Mouse (Mus musculus) ES-Bruce4 (cell line): ENCODE measurements around the gene Marveld1. TPM values are rescaled to one million over a fixed set of nuclear protein-coding genes. Genes with fewer than 3 reads are reported as not detected.

ENCODE experiments used
- H3K27ac ChIP-seq: 2 replicates; pipeline ENCODE4 v1.5.1; 2012; ENCODE audit warnings: low read length, inconsistent platforms; ENCODE audit not compliant: insufficient read depth
- H3K27me3 ChIP-seq: 2 replicates; pipeline ENCODE4 v1.6.1; 2012; ENCODE audit warnings: mild to moderate bottlenecking, low read length, inconsistent platforms; ENCODE audit not compliant: control insufficient read depth, poor library complexity, insufficient read depth, severe bottlenecking
- H3K36me3 ChIP-seq: 2 replicates; pipeline ENCODE4 v1.6.1; 2012; ENCODE audit warnings: inconsistent platforms, mild to moderate bottlenecking, low read length, moderate library complexity; ENCODE audit not compliant: control insufficient read depth, poor library complexity, insufficient read depth, severe bottlenecking
- H3K4me1 ChIP-seq: one replicate; pipeline ENCODE4 v1.8.1; 2011; ENCODE audit warnings: low read length; ENCODE audit not compliant: control insufficient read depth, insufficient read depth
- H3K4me3 ChIP-seq: 2 replicates; pipeline ENCODE4 v1.5.1; 2011; ENCODE audit warnings: low read depth, mild to moderate bottlenecking, low read length
- H3K9ac ChIP-seq: 2 replicates; pipeline ENCODE4 v1.6.1; 2012; ENCODE audit warnings: low read depth, mild to moderate bottlenecking, inconsistent platforms; ENCODE audit not compliant: poor library complexity, severe bottlenecking
- H3K9me3 ChIP-seq: replicated peaks from 2 replicates; pipeline ENCODE4 v1.6.1; 2012; ENCODE audit warnings: mild to moderate bottlenecking, low read length, inconsistent platforms; ENCODE audit not compliant: control insufficient read depth, poor library complexity, insufficient read depth, severe bottlenecking
- CTCF ChIP-seq: IDR thresholded peaks from one replicate; pipeline ENCODE4 v1.8.1; 2011; ENCODE audit warnings: low read depth, low read length
- EP300 ChIP-seq: IDR thresholded peaks from 2 replicates; pipeline ENCODE4 v1.6.1; 2011; ENCODE audit warnings: low read depth, low read length; ENCODE audit not compliant: insufficient read depth
- POLR2A ChIP-seq: IDR thresholded peaks from one replicate; pipeline ENCODE4 v1.8.1; 2011; ENCODE audit warnings: low read length; ENCODE audit not compliant: insufficient read depth
- polyA plus RNA-seq: library from polyadenylated mRNA; stranded (reverse); fragments of >200 nt; gene quantifications from 2 replicates; pipeline ENCODE4 v1.2.4, GENCODE M21; 2011; ENCODE audit warnings: low read depth; ENCODE audit not compliant: missing spikeins, insufficient read depth, insufficient read length

Gene Marveld1
- polyA plus RNA-seq, 1 experiment: 15.0 TPM

DNA sequence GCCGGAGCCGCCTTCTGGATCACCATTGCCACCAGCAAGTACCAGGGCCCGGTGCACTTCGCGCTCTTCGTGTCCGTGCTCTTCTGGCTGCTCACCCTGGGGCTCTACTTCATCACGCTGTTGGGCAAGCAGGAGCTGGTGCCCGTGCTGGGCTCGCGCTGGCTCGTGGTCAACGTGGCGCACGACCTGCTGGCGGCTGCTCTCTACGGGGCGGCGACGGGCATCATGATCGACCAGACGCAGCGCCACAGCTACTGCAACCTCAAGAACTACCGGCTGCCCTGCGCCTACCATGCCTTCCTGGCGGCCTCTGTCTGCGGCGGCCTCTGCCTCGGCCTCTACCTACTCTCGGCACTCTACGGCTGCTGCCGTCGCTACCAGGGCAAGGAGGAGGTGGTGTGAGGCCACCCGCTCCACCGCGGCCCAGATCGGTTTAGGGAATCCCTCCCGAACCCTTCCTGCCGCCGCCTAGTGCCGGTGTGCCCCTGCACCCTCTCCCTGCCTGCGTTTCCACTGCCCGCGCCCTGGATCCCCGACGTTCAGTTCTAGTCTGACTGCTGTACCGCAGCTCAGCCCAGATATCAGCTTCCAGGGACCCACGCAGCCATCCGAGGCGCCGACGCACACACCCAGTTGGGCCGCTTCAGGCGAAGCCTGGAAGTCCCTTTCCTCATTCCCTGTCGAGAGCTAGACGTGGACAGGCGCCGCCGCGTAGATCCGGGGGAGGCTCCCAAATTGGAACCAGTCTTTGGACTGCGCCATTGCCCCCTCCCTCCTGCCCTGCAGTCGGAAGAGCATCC is 769 bp downstream of the Marveld1 start:
- TF ChIP-seq CTCF: no peak
- no peak for TF ChIP-seq EP300
- TF ChIP-seq POLR2A: no peak
- H3K27me3 ChIP-seq: no peaks in the 10 kb centered on the region

DNA sequence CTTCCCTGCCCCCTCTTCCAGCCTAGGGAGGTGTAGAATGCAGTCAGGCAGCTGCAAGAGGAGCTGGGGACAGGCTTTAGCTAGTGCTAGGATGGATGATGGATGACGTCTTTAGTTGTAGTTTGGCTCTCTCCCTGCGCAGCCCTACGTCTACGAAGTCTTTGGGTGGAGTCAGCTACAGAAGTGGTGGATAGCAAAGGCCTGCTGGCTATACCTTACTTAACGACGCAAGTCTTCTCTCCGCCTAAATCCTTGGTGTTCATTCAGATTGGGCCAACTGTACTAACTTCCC is 1.3 kb downstream of the Marveld1 start:
- Histone ChIP-seq H3K27me3 (no peaks in the 10 kb centered on the region), H3K4me1 (no peaks in the 10 kb centered on the region), H3K4me3 (peak overlapping the region; percentile 83), H3K27ac (no peak overlapping the region), H3K9me3 (no peaks in the 10 kb centered on the region), H3K36me3 (no peaks in the 10 kb centered on the region), H3K9ac (peak overlapping the region; percentile 76)
- no peak for TF ChIP-seq CTCF

More for the DNA sequence above, 769 bp downstream of the Marveld1 start:
- Histone ChIP-seq H3K9me3 (no peaks in the 10 kb centered on the region), H3K9ac (peak overlapping the region; percentile 76), H3K4me1 (no peaks in the 10 kb centered on the region), H3K36me3 (no peaks in the 10 kb centered on the region), H3K27ac (no peak overlapping the region), H3K4me3 (peak overlapping the region; percentile 83)

DNA sequence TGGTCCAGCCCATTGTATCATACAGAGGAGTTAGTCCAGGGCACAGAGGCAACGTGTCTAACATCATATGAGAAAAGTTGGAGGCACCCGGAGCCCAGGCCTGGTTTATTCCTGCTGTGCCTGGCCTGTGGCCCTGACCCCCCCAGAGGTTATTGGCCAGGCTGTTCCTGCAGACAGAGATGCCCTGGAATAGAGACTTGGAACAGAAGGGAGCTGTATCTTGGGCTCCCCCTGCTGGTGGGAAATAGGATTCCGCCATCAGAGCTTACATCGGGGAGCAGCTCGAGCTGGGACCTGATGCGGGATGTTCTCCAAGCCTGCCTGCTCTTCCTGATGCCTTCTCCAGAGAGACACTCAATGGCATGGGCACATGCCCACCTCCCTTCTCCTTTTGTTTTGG is 4.8 kb downstream of the Marveld1 start:
- H3K9me3 ChIP-seq: no peaks in the 10 kb centered on the region
- no peak overlapping the region for H3K4me3 ChIP-seq
- H3K9ac ChIP-seq: no peak overlapping the region
- TF ChIP-seq EP300: no peak
- TF ChIP-seq CTCF: peak; percentile 78
- H3K36me3 ChIP-seq: no peaks in the 10 kb centered on the region
- no peaks in the 10 kb centered on the region for H3K27me3 ChIP-seq
- no peak overlapping the region for H3K27ac ChIP-seq
- no peaks in the 10 kb centered on the region for H3K4me1 ChIP-seq

- TF ChIP-seq POLR2A (no peak), EP300 (no peak), CTCF (no peak)
- H3K27me3 ChIP-seq: no peaks in the 10 kb centered on the region
- H3K4me3 ChIP-seq: no peak overlapping the region
- H3K4me1 ChIP-seq: peaks cover 3% of the 10 kb centered on the region
- H3K36me3 ChIP-seq: no peaks in the 10 kb centered on the region
- no peak overlapping the region for H3K9ac ChIP-seq
- H3K9me3 ChIP-seq: no peaks in the 10 kb centered on the region
- H3K27ac ChIP-seq: no peak overlapping the region
These were observed 10.5 kb downstream of the Marveld1 start for GRCm38 (mm10) chr19:42157493-42158237.

GRCm38 (mm10) chr19:42158246-42159017 is 11.2 kb downstream of the Marveld1 start:
- no peaks in the 10 kb centered on the region for H3K27me3 ChIP-seq
- TF ChIP-seq POLR2A: no peak
- TF ChIP-seq EP300: no peak
- no peak for TF ChIP-seq CTCF
- H3K36me3 ChIP-seq: no peaks in the 10 kb centered on the region
- no peak overlapping the region for H3K4me3 ChIP-seq
- H3K9me3 ChIP-seq: no peaks in the 10 kb centered on the region
- peaks cover 3% of the 10 kb centered on the region for H3K4me1 ChIP-seq
- no peak overlapping the region for H3K27ac ChIP-seq
- no peak overlapping the region for H3K9ac ChIP-seq

- Histone ChIP-seq H3K9ac (no peak within 1 kb of the TSS), H3K9me3 (no peaks in the 10 kb centered on the region), H3K4me1 (no peaks in the 10 kb centered on the region), H3K36me3 (no peaks in the 10 kb centered on the region), H3K27me3 (no peaks in the 10 kb centered on the region), H3K27ac (no peak within 1 kb of the TSS), H3K4me3 (no peak within 1 kb of the TSS)
- TF ChIP-seq CTCF (no peak), POLR2A (no peak), EP300 (no peak)
These were observed 16.6 kb downstream of the Marveld1 start, which contains the start of gene Zfyve27 for GRCm38 (mm10) chr19:42163764-42164163. Gene Zfyve27, plus strand, starts transcription at chr19:42163951.
